ENCODE assay signal across 14 mouse cellular contexts in the genomic region with DNA sequence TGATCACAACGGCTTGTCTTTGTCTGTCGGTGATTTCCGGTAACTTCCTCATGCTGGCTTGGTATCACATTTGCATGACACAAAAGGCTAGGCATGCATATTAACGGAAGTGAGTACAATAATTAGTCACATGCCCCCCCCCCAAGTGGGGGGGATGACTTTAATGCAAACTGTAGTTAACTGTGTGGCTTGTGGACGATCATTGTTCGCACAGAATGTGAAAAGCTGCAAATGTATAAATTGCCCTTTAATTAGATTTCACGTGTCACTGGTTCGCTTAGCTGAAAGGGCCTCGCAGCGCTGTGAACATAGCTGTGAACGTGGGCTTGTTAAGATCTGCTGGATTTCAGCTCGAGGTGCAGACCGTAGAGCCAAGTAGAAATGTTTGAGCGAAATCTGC.
DNase-seq lines count a peak whose midpoint lies in the region; ATAC-seq lines count a peak whose summit lies in the region.
"Had no signal": no experiment of that assay in that cellular context is flagged by ENCODE, and none has a peak within 500 bp of the region (broad histone marks: within the 10 kb centered on the region; RNA-seq: fewer than 3 reads in every experiment).

No protein-coding gene starts in this region.

- peaks cover 71% of the 10 kb centered on the region for H3K4me1 ChIP-seq in forebrain, embryonic 12.5 days

- no peaks in the 10 kb centered on the region for H3K9me3 ChIP-seq in forebrain, embryonic 12.5 days
- H3K9me3 ChIP-seq: heart, embryonic 15.5 days; stomach, embryonic 15.5 days had no signal

- 0 out of 2 replicates have a peak, but pooled peaks have one; percentile 1 for ATAC-seq in forebrain, embryonic 12.5 days (ENCODE audit: low FRiP score)
- ATAC-seq: intestine, embryonic 16.5 days had no signal

- no peak overlapping the region for H3K4me3 ChIP-seq in forebrain, embryonic 12.5 days (replicated peaks)
- H3K4me3 ChIP-seq: erythroblast, embryonic 14.5 days; heart, embryonic 15.5 days; stomach, embryonic 15.5 days had no signal

- 12% methylated on average over 14 of the region's 14 CpGs for whole genome bisulfite sequencing in forebrain, embryonic 12.5 days

- peaks cover 66% of the 10 kb centered on the region for H3K27me3 ChIP-seq in forebrain, embryonic 12.5 days

- H3K36me3 ChIP-seq in forebrain, embryonic 12.5 days (replicated peaks), result no peaks in the 10 kb centered on the region
- H3K36me3 ChIP-seq: heart, embryonic 15.5 days; stomach, embryonic 15.5 days had no signal

- DNase-seq in 416B (ENCODE audit: low read depth) (peak; percentile 26), A20 (ENCODE audit: low read depth, low spot score) (peak; percentile 92)
- peak; percentile 45 for DNase-seq in mesoderm, embryonic 11.5 days (ENCODE audit: low read depth, low spot score)
- no peak for DNase-seq in adrenal gland, postnatal 10 days
- no peak for DNase-seq in heart, postnatal 14 days
- no peak for DNase-seq in gastrocnemius, postnatal 25 days
- DNase-seq: cerebellum, adult 11-12 months; kidney, postnatal 14 days; thymus, postnatal 4 days had no signal

- H3K4me2 ChIP-seq in forebrain, embryonic 12.5 days, result no peak overlapping the region
- H3K4me2 ChIP-seq: heart, embryonic 15.5 days; stomach, embryonic 15.5 days had no signal

- intact Hi-C loops in heart, postnatal 14 days (cut with DNase I), result no loop called here

- no peak overlapping the region for H3K9ac ChIP-seq in forebrain, embryonic 12.5 days
- H3K9ac ChIP-seq: heart, embryonic 15.5 days; stomach, embryonic 15.5 days had no signal

- H3K27ac ChIP-seq in forebrain, embryonic 12.5 days, result 0 out of 2 replicates have a peak overlapping the region, but pooled peaks have one; percentile 33
- H3K27ac ChIP-seq: heart, embryonic 15.5 days; stomach, embryonic 15.5 days had no signal

Comparison
In these comparisons a context has a peak if more than half of its experiments do, and no peak if none do; other contexts are left out.
1. DNase-seq: peak in 416B (single experiment), A20 (single experiment) and mesoderm, embryonic 11.5 days (single experiment); none in adrenal gland, postnatal 10 days (single experiment), heart, postnatal 14 days (0 of 2) and gastrocnemius, postnatal 25 days (single experiment).